Mouse (Mus musculus) large intestine, adult 2 months (tissue): ENCODE measurements around the gene Efcab6. TPM values are rescaled to one million over a fixed set of nuclear protein-coding genes. Genes with fewer than 3 reads are reported as not detected.
A peak's percentile ranks its signal among the peaks of the same experiment; 100 is the strongest.

Experiments used
- DNase-seq: peaks from one replicate; pipeline ENCODE4 v3.0.0-alpha.2; 2012; ENCODE audit warnings: low read depth, low spot score
- whole genome bisulfite sequencing: fragments of 180-500 bp; shearing (Covaris S2); methylation state at CpG from one replicate; pipeline ENCODE4 v1.1.7; 2018; 5-methylcytosine and 5-hydroxymethylcytosine counted together
- polyA plus RNA-seq: library from polyadenylated mRNA; depleted of rRNA; stranded (reverse); fragments of >200 nt; gene quantifications from 2 replicates; pipeline ENCODE4 v1.2.3, GENCODE M21; 2012

Gene Efcab6
- polyA plus RNA-seq, 1 experiment, result not detected

GRCm38 (mm10) chr15:83897286-83897685 lies 167.9 kb downstream of the Efcab6 start:
- no peak for DNase-seq
- 54% methylated on average over 9 of the region's 9 CpGs for WGBS

DNA sequence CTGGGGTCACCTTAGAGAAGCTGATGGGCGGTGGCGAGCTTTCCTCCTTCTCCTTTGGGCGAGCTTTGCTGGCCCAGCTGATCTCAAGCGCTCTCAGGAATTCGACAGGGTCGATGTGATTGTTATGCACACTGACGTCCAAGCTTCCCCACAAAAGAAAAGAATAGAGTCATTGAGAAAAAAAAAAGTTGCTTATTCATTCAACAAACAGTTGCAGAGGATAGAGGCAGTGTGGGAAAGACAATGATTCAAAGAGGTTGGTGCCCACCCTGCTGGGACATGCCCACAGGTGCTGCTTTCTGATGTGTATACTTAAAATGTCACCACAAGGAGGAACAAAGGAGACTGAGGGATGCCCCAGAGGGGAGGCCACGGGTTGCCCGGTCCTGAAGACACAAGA lies 169.2 kb downstream of the Efcab6 start:
- WGBS, result 39% methylated on average over 9 of the region's 9 CpGs

DNA sequence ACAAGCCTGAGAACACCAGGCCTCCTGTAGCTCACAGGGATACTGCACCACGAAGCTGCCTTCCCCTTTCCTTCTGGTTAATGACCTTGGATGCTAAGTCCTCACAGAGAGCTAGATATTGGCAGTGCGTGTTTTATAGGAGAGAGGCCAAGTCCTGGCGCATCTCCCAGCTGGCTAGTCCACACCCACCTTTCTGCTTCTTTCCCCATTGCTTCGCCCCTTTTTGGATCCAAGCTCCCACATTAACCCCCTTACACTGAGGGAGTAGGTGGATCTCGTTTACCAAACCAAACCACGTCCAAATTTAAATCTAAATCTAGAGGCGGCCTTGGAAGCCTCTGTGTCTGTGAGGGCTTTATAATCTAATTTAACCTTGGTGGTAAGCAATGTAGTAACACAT lies 170.9 kb downstream of the Efcab6 start:
- no peak for DNase-seq
- WGBS, result 50% methylated on average over 7 of the region's 7 CpGs

More for the DNA sequence above, 169.2 kb downstream of the Efcab6 start:
- no peak for DNase-seq

DNA sequence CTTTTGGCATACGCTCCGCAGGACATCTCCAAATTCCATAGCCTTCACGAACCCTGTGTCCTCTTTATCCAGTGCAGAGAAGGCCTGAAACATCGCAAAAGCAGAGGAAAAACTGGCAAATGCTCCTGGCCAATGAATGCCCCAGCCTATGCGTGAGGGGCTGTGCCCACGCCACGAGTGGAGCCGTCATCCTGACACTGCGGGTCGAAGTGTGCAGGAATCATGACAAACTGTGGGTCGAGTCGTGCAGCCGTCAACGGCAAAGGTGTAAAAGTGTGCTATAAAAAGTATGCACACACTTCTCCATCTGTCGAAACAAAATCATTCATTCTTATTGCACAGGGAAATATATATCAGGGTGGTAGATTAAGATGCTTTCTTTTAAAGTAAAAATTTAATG lies 172.3 kb downstream of the Efcab6 start:
- 83% methylated on average over 15 of the region's 15 CpGs for WGBS
- DNase-seq, result no peak

- no peak for DNase-seq
Observed at GRCm38 (mm10) chr15:83884291-83884690, 180.9 kb downstream of the Efcab6 start.

GRCm38 (mm10) chr15:83883821-83884220 lies 181.4 kb downstream of the Efcab6 start:
- 87% methylated on average over 8 of the region's 8 CpGs for WGBS
- no peak for DNase-seq

More at GRCm38 (mm10) chr15:83884291-83884690, 180.9 kb downstream of the Efcab6 start:
- WGBS, result 79% methylated on average over 9 of the region's 9 CpGs

DNA sequence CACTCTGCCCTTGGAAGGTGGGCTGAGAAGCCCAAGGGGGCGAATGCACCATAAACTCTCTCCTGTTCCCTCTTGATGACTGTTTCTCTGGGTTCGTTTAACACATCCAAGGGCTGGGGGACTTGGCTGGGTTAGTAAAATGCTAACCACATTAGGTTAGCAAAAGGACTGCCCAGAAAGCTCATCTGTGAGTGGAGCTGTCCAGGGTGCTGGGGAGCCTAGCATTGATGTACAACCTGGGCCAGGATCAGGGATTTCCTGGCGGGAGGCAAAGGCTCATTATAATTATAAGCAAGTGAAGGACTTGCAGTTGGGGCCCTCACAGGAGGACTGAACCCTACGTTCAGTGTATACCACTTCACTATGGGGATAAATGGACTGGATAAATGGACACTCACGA lies 185.3 kb downstream of the Efcab6 start:
- 27% methylated on average over 5 of the region's 5 CpGs for WGBS
- no peak for DNase-seq

GRCm38 (mm10) chr15:83877898-83878297 lies 187.3 kb downstream of the Efcab6 start:
- DNase-seq, result no peak
- 66% methylated on average over 2 of the region's 2 CpGs for WGBS

DNA sequence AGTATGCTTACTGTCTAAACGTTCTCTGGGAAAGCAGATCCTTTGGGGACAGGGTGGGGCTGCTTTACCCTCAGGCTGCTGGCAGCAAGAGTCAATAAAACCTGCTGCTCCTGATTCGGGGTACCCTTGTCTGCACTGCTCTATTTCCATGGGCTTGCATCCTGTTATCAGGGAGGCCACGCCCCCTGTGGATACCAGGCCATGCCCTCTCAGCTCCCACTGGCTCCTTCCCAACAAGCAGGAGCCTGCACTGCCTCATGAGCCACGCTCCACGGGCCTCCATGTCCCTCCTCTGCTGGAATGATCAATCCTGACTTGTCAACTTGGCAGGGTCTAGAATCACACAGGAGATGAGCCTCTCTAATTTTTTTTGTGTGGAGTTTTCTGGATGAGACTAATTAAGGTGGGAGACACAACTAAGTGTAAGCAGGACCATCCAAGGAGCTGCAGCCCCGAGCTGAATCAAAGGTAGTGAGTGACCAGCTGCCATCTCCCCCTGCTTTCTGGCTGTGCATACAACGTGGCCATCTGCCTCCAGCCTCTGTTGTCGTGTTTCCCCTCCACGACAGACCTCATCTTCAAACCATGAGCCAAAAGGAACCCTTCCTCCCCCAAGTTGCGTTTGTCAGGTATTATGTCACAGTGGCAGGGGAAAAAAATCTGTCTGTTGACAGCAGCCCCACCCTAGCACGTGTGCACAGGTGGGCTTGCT lies 187.9 kb downstream of the Efcab6 start:
- no peak for DNase-seq
- 38% methylated on average over 11 of the region's 11 CpGs for WGBS

GRCm38 (mm10) chr15:83870936-83871335 lies 194.2 kb downstream of the Efcab6 start:
- WGBS, result 8% methylated on average over 17 of the region's 17 CpGs
- no peak for DNase-seq

DNA sequence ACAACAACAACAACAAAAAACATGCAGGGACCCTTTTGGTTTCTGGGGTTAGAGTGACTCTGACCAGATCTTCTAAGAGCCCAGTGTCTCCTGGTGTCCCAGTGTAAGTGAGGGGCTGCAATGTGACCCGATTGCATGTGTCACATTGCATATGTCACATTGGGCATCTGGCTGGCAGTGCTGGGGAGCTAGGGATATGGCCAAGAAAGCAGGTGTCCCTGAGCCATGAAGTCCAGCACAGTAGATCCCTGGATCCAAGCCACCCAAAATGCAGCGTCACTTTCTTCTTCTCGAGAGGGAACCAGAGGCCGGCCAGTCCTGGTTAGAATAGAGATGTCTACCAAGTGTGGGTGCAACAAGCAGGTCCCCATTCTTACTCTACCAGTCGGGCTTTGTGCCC lies 199.6 kb downstream of the Efcab6 start:
- no peak for DNase-seq
- 78% methylated on average over 5 of the region's 5 CpGs for WGBS

GRCm38 (mm10) chr15:83857129-83857528 lies 208.1 kb downstream of the Efcab6 start:
- DNase-seq, result peak; percentile 3
- WGBS, result 16% methylated on average over 8 of the region's 8 CpGs

DNA sequence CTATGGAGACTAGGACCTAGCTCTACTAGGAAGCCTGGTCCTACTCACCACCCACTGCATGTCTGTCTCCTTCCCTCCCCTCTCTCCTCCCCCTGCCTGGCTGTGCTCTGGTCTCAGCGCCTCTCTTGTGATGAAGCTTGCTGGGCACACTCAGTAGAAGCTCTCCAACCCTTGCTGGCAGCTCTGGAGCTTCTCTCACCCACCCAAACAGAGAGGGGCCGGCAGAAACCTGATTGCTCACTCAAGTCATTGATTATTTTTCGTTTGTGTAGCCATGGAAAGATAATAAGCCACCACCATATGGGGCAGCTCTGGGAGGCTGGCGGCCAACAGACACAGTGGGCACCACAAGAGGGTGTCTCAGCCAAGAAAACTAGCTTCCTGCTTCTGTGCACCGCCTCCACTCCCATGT lies 211.8 kb downstream of the Efcab6 start:
- 55% methylated on average over 5 of the region's 5 CpGs for WGBS

GRCm38 (mm10) chr15:83848193-83848592 lies 217.0 kb downstream of the Efcab6 start:
- WGBS, result 72% methylated on average over 9 of the region's 9 CpGs
- DNase-seq, result no peak

More for the DNA sequence above, 211.8 kb downstream of the Efcab6 start:
- no peak for DNase-seq

DNA sequence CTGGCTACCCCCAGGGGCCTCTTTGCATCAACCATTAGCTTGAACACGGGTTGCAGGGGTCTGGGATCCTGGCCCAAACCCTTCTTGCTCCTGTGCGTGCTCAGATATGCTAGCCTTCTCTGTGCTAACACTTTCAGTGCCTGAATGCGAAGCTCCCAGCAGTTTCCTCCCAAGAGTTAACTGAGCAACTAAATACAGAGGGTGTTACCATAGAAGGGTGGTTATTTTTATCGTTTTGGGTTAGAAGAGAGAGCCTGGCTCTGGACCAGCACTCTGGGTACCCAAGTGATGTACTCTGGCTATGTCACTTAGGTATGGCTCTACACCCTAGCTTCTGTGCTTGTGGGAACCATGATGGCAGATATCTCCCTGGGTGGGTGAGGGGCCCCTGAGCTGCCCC lies 217.7 kb downstream of the Efcab6 start:
- no peak for DNase-seq
- 58% methylated on average over 4 of the region's 4 CpGs for WGBS

DNA sequence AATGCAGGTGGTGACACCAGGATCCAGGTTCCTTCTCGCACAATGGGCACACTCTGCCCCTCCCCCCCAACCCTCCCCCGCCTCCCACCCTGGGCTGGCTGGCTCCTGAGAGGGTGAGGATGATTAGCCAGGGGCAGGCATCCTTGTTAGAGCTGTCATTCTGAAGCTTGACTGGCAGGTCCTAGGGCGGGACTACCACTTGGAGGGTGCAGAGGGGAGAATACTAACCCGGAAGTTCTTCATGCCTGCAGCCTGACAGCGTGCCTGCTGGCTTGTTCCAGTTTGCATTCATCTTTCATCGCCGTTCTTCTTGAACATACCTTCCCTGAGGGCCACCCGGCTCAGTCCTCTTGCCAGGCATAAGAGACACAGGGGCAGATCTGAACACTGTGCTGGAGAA lies 218.6 kb downstream of the Efcab6 start:
- DNase-seq, result no peak
- 34% methylated on average over 8 of the region's 8 CpGs for WGBS

- no peak for DNase-seq
- WGBS, result 70% methylated on average over 11 of the region's 11 CpGs
Observed at GRCm38 (mm10) chr15:83845734-83846133, 219.4 kb downstream of the Efcab6 start.

DNA sequence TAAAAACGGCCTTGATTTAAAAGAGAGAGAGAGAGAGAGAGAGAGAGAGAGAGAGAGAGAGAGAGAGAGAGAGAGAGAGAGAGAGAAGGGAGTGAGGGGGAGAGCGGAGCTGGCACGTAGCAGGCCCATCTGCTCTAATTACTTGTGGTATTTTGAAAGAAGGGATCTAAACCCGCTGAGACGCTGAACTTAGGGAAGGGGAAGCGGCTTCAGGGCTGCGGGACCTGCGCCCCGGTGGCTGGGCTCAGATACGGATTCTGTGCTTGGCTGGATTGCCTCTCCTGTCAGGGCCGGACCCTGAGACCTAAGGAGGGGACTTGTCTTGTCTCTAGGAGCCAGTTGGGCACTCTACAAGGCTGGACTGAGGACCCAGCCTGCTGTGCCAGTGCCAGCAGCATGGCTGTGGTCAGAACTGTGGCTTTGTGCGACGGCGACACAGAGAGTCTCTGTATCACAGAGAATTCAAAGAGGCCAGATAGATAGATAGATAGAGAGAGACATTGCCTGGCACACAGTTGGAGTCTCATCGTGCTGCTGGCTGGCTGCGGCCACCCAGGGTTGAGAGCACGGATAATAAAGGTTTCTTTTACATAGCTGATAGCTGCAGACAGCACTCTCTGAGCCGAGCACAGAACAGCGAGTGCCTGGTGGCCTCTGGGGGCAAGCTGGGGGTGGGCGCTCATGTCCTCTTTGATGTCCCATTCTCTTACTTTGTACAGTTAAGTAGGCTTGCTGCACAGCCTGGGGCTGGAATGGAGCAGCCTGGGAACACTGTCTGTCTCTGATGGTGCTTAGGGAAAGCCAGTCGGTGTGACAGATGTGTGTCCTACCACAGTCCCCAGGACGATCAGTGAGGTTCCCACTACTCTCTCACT lies 222.0 kb downstream of the Efcab6 start:
- 64% methylated on average over 22 of the region's 22 CpGs for WGBS
- no peak for DNase-seq

DNA sequence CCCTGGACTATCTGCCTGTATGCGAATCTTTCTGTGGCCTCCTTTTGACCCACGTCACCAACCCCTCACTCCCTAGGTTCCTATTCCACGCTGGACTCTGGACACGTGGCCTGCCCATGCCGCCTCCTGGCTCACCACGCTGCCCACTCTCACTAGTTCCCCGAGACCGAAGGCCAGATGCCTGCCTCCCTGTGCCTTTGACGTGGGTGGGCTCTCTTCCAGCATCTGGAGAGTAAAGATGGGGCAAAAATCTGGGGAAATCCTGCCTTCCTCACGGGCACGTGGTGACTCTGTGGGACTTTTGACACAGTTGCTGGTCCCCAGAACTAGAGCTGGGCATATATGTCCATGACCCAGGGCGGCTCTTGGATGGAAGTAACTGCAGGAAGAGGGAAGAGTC lies 222.8 kb downstream of the Efcab6 start:
- WGBS, result 77% methylated on average over 12 of the region's 12 CpGs
- no peak for DNase-seq

DNA sequence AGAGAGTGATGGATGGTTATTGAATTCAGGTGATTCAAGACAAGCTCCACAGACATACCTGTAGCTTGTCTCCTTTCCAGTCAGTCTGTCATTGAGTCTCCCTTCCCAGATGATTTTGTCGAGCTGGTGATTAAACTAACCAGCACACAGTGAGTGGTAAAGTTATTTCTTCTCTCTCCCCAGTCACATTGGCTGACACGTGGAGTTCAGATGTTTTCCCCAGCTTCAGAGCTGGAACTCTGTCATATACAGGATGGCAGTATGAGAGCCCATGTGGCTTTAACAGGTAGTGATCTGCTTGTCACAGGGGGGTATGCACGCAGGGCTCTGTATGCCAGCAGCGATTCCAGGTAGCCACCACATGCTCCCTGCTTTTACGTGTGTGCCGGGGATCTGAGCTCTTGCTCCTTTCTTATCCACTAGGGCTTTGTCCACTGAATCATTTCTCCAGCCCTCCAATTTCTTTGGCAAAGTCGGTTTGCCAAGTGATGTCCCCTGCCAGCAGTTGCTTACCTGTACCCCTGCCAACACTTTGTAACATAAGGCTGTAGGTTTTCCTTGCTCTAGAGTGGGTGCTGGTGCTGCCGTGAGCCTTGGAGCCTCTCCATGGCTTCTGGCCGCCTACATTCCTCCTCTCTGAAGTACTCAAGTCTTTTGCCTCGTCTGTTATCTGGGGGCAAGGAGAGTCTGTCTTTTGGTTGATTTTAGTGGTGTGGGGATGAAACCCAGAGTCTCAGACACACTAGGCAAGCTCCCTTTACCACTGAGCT lies 224.0 kb downstream of the Efcab6 start:
- 66% methylated on average over 10 of the region's 10 CpGs for WGBS

More for the DNA sequence above, 224.0 kb downstream of the Efcab6 start:
- no peak for DNase-seq
